10 mouse cellular contexts compared by ENCODE assay signal in genomic region chr3:5090108-5090869, GRCm38 (mm10).
DNase-seq lines count a peak whose midpoint lies in the region; ATAC-seq and TF ChIP-seq lines count a peak whose summit lies in the region.
"Had no signal": no experiment of that assay in that cellular context is flagged by ENCODE, and none has a peak within 500 bp of the region (broad histone marks: within the 10 kb centered on the region; RNA-seq: fewer than 3 reads in every experiment).

No protein-coding gene starts in this region.

- H3K4me1 ChIP-seq in forebrain, embryonic 13.5 days: no peaks in the 10 kb centered on the region
- no peaks in the 10 kb centered on the region for H3K4me1 ChIP-seq in forebrain, embryonic 12.5 days
- no peaks in the 10 kb centered on the region for H3K4me1 ChIP-seq in heart, adult 2 months (ENCODE audit: control insufficient read depth, insufficient read depth, low read length)

- ATAC-seq in forebrain, embryonic 13.5 days: peak; percentile 57; the same call in 1 of the 2 replicates
- ATAC-seq in forebrain, embryonic 12.5 days (ENCODE audit: low FRiP score): no peak
- ATAC-seq: activated CD4-positive, CD25-positive, alpha-beta regulatory T cell, adult 4 months had no signal

- WGBS in forebrain, embryonic 13.5 days: 82% methylated on average over 13 of the region's 13 CpGs
- 84% methylated on average over 13 of the region's 13 CpGs for WGBS in forebrain, embryonic 12.5 days
- WGBS in heart, adult 2 months: 67% methylated on average over 13 of the region's 13 CpGs

- intact Hi-C loops in left cerebral cortex, postnatal 4 days (cut with DNase I): no loop called here
- intact Hi-C loops in heart, adult 2 months (cut with DNase I): no loop called here

- no peak overlapping the region for H3K27ac ChIP-seq in forebrain, embryonic 13.5 days
- no peak overlapping the region for H3K27ac ChIP-seq in forebrain, embryonic 12.5 days
- H3K27ac ChIP-seq in heart, adult 2 months: no peak overlapping the region

- no peak for TF ChIP-seq POLR2A in heart, adult 2 months (IDR thresholded peaks at IDR 0.05; ENCODE audit: insufficient read depth, low read depth, low read length)

- no peak overlapping the region for H3K9ac ChIP-seq in forebrain, embryonic 13.5 days
- no peak overlapping the region for H3K9ac ChIP-seq in forebrain, embryonic 12.5 days
- no peak overlapping the region for H3K9ac ChIP-seq in heart, adult 2 months (ENCODE audit: low read depth, low read length)

- H3K4me3 ChIP-seq in forebrain, embryonic 13.5 days: no peak overlapping the region
- H3K4me3 ChIP-seq in forebrain, embryonic 12.5 days (replicated peaks): no peak overlapping the region
- H3K4me3 ChIP-seq in heart, adult 2 months: no peak overlapping the region

- no peak for TF ChIP-seq CTCF in heart, adult 2 months (IDR thresholded peaks at IDR 0.05)

- H3K27me3 ChIP-seq in forebrain, embryonic 13.5 days: no peaks in the 10 kb centered on the region
- H3K27me3 ChIP-seq in forebrain, embryonic 12.5 days: no peaks in the 10 kb centered on the region
- H3K27me3 ChIP-seq in heart, adult 2 months (ENCODE audit: control insufficient read depth, insufficient read depth, low read length): no peaks in the 10 kb centered on the region

- TF ChIP-seq EP300 in heart, adult 2 months (IDR thresholded peaks at IDR 0.05; ENCODE audit: insufficient read depth, low read depth, low read length): no peak

- no peaks in the 10 kb centered on the region for H3K79me2 ChIP-seq in heart, adult 2 months (replicated peaks; ENCODE audit: control insufficient read depth, insufficient read depth, low read length)

- H3K9me3 ChIP-seq in forebrain, embryonic 13.5 days (replicated peaks): no peaks in the 10 kb centered on the region
- H3K9me3 ChIP-seq in forebrain, embryonic 12.5 days: no peaks in the 10 kb centered on the region

- H3K4me2 ChIP-seq in forebrain, embryonic 13.5 days: no peak overlapping the region
- H3K4me2 ChIP-seq in forebrain, embryonic 12.5 days: no peak overlapping the region

- DNase-seq in left cerebral cortex, postnatal 4 days: peak; percentile 0
- DNase-seq in left cerebral cortex, adult 11 months (ENCODE audit: low spot score): no peak
- peak; percentile 23 for DNase-seq in embryo, embryonic 11.5 days (ENCODE audit: low read depth, low spot score)
- peak; percentile 18 for DNase-seq in neural tube, embryonic 10.5 days (ENCODE audit: extremely low spot score, low spot score)
- DNase-seq in urinary bladder, postnatal 36 days (ENCODE audit: low spot score in 2 of 2): no peak
- no peak for DNase-seq in heart, adult 2 months
- DNase-seq: heart, postnatal 14 days had no signal

- H3K36me3 ChIP-seq in forebrain, embryonic 13.5 days (ENCODE audit: poor library complexity, severe bottlenecking): no peaks in the 10 kb centered on the region
- no peaks in the 10 kb centered on the region for H3K36me3 ChIP-seq in forebrain, embryonic 12.5 days (replicated peaks)
- H3K36me3 ChIP-seq in heart, adult 2 months (ENCODE audit: control insufficient read depth, insufficient read depth, low read length): no peaks in the 10 kb centered on the region

Comparison
In these comparisons a context has a peak if more than half of its experiments do, and no peak if none do; other contexts are left out.
1. DNase-seq: peak in left cerebral cortex, postnatal 4 days (single experiment), embryo, embryonic 11.5 days (single experiment) and neural tube, embryonic 10.5 days (single experiment); none in left cerebral cortex, adult 11 months (single experiment), urinary bladder, postnatal 36 days (0 of 2) and heart, adult 2 months (0 of 2).